Mouse (Mus musculus): ENCODE data around the gene Muc1. TPM values are rescaled to one million over a fixed set of nuclear protein-coding genes. Genes with fewer than 3 reads are reported as not detected.

Gene Muc1
- total and polyA plus RNA-seq, 2 experiments from 2014 or later: 0.27 to 1.3 TPM

DNA sequence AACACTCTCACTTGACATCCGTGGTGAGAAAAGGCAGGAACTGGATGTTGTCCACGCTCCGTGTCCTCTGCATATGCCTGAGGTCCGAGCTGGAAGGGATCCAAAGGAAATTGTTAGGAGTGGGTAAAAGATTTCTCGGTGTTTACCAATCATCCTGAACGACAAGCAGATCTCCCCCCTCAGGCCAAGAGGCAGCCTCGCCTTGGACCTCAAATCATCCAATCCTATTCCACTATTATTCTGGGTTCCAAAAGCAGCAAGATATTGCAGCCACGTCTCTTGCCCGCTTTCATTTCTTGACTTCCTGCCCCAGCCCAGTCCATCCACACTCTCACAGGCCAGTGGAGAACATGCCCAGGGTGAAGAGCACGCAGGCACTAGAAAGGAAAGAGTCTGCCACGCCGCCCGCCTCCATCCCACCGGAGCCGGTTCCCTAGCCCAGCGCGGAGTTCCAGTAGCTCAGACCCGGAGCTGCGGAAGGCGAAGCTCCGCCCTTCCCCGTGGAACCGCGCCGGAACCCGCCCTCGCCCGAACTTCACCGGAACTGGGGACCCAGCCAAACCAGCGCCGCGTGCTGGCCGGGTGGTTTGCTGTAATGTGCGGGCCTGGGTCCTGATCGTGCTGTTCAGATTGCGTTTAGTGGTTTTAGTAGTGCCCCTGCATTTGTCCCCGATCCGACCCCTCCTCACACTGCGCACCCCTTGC, 41.3 kb downstream of the Muc1 start, which contains the start of gene Slc50a1:
TSS of gene Slc50a1 (minus strand) at position 520 of the 705 bp plus-strand sequence.
- no peaks in the 10 kb centered on the region for H3K9me3 ChIP-seq (ENCODE audit: low read length)
- WGBS: 3% methylated on average over 39 of the region's 39 CpGs
- peak within 1 kb of the TSS; percentile 74 for H3K27ac ChIP-seq (ENCODE audit: low read depth, low read length)
- peak; percentile 87 for DNase-seq
- H3K27me3 ChIP-seq (ENCODE audit: insufficient read depth, low read length): no peaks in the 10 kb centered on the region
- ATAC-seq: peak; percentile 80
- peaks cover 25% of the 10 kb centered on the region for H3K4me1 ChIP-seq (ENCODE audit: insufficient read depth)
- peak within 1 kb of the TSS; percentile 70 for H3K9ac ChIP-seq
- peak within 1 kb of the TSS; percentile 56 for H3K4me3 ChIP-seq (ENCODE audit: low read depth, low read length)
- TF ChIP-seq CTCF (IDR thresholded peaks at IDR 0.05; ENCODE audit: low read depth): peak; percentile 71
- H3K4me2 ChIP-seq (ENCODE audit: low read depth): peak within 1 kb of the TSS; percentile 86
- H3K36me3 ChIP-seq (ENCODE audit: insufficient read depth): no peaks in the 10 kb centered on the region

DNA sequence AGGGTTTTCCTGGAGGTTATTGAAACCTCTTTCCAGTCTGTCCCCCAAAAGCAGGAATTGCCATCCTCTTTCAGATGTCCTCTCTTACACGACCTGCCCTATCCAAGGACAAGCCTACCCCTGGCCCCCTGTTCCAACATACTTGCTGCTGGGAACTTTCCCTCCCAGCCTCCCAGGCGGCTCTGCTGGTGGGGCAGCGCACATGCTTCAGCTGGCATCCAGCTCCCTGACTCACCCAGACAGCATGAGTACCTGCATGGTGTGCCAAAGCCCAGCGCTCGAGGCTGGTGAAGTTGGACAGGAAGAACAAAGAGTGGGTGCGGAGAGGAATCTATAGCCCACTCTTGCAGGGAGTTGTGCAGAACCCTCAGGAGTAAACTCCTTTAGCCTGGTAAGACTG, 42.0 kb downstream of the Muc1 start:
- H3K4me2 ChIP-seq (ENCODE audit: low read depth): peak overlapping the region; percentile 86
- peak overlapping the region; percentile 70; the same call in 1 of the 2 replicates for H3K9ac ChIP-seq
- H3K4me3 ChIP-seq (ENCODE audit: low read depth, low read length): peak overlapping the region; percentile 56; the same call in 1 of the 2 replicates
- no peaks in the 10 kb centered on the region for H3K36me3 ChIP-seq (ENCODE audit: insufficient read depth)
- DNase-seq (peak; percentile 33), ATAC-seq (no peak)
- H3K4me1 ChIP-seq (ENCODE audit: insufficient read depth): peaks cover 22% of the 10 kb centered on the region
- 43% methylated on average over 6 of the region's 6 CpGs for WGBS
- no peaks in the 10 kb centered on the region for H3K27me3 ChIP-seq (ENCODE audit: insufficient read depth, low read length)
- TF ChIP-seq CTCF (IDR thresholded peaks at IDR 0.05; ENCODE audit: low read depth): no peak
- peak overlapping the region; percentile 74; the same call in 1 of the 2 replicates for H3K27ac ChIP-seq (ENCODE audit: low read depth, low read length)
- H3K9me3 ChIP-seq (ENCODE audit: low read length): no peaks in the 10 kb centered on the region

DNA sequence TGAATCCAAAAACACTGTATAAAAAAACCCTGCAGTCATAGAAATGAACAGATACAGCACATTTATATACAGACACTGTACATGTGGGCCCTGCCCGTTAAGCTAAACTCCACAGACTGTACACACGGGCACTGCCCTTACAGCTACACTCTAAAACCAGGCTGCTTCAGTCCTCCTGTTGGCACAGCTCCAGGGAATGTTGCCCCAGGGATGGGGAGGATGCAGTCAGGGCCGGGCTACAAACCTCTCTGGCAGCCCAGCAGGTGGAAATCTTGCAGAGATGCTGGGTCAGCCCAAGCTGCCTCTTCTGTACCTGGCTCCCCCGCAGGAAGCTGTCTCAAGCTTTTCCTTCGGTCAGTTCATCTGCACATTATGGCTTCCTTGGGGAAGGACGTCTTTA, 42.9 kb downstream of the Muc1 start:
- Histone ChIP-seq H3K27me3 (ENCODE audit: insufficient read depth, low read length) (no peaks in the 10 kb centered on the region), H3K4me3 (ENCODE audit: low read depth, low read length) (no peak overlapping the region), H3K4me1 (ENCODE audit: insufficient read depth) (peaks cover 19% of the 10 kb centered on the region), H3K9me3 (ENCODE audit: low read length) (no peaks in the 10 kb centered on the region), H3K9ac (no peak overlapping the region), H3K27ac (ENCODE audit: low read depth, low read length) (no peak overlapping the region), H3K4me2 (ENCODE audit: low read depth) (no peak overlapping the region), H3K36me3 (ENCODE audit: insufficient read depth) (no peaks in the 10 kb centered on the region)
- DNase-seq (no peak), ATAC-seq (no peak)
- 54% methylated on average over 6 of the region's 6 CpGs for WGBS
- TF ChIP-seq CTCF (IDR thresholded peaks at IDR 0.05; ENCODE audit: low read depth): no peak

DNA sequence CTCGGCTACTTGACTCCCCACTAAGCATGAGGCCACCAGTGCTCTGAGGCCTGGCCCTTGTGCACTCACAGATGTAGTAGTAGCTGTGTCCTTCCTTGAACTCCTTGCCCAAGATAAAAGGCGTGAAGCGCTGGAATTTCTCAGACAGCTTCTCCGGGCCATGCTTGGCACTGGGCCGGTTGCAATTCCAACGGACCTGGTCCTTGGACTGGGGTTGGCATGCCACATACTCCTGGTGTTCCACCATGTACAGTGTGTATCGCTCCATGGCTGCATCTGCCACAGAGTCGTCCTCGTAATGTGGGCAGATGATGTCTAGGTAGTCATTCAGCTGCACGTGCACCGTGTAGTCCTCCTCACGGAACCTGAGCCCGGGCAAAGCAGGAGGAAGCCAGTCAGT, 47.2 kb downstream of the Muc1 start:
- TF ChIP-seq CTCF (IDR thresholded peaks at IDR 0.05; ENCODE audit: low read depth): no peak
- 94% methylated on average over 13 of the region's 13 CpGs for whole genome bisulfite sequencing

DNA sequence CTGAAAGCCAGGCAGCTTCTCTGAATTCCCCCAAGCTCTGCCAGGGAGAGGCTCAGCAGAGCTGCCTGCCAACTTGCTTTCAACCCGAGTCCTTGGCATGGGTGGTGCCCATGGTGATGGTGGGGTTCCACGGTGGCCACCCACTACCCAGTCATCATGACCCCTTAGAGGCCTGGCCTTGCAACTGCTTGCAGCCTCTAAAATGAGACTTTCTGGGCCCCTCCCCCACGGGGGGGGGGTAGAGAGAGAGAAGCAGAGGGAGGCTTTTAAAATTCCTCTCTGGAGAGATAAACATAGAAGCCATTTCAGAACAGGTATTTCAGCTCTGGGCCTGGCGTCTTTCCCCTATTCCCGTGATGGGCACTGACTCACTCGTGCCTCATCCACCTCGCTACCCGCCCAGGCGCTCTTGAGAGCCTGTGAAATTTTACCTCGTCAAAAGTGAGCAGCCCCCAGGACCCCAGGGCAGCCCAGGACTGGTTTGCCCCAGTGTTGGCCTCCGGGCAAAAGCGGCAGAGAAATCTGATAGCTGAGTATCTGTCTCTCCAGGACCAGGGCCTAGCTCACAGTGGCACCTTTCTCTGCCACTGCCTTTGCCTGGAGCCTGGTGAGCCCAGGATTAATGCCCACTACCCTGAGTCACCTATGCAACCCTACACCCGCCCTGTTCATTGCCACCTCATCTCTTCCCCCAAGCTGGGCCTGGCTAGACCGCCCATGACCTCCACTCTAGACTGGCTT, 48.6 kb downstream of the Muc1 start:
- Histone ChIP-seq H3K27ac (ENCODE audit: low read depth, low read length) (no peak overlapping the region), H3K4me3 (ENCODE audit: low read depth, low read length) (no peak overlapping the region), H3K4me1 (ENCODE audit: insufficient read depth) (0 out of 2 replicates have a peak, but pooled peaks cover 9% of the 10 kb centered on the region), H3K27me3 (ENCODE audit: insufficient read depth, low read length) (no peaks in the 10 kb centered on the region), H3K36me3 (ENCODE audit: insufficient read depth) (no peaks in the 10 kb centered on the region), H3K9me3 (ENCODE audit: low read length) (no peaks in the 10 kb centered on the region), H3K4me2 (ENCODE audit: low read depth) (no peak overlapping the region), H3K9ac (no peak overlapping the region)
- DNase-seq: no peak
- WGBS: 56% methylated on average over 14 of the region's 14 CpGs
- no peak for TF ChIP-seq CTCF (IDR thresholded peaks at IDR 0.05; ENCODE audit: low read depth)
- ATAC-seq: no peak

More for the DNA sequence above, 47.2 kb downstream of the Muc1 start:
- H3K9me3 ChIP-seq (ENCODE audit: low read length): no peaks in the 10 kb centered on the region
- no peaks in the 10 kb centered on the region for H3K27me3 ChIP-seq (ENCODE audit: insufficient read depth, low read length)
- H3K4me3 ChIP-seq (ENCODE audit: low read depth, low read length): no peak overlapping the region
- H3K36me3 ChIP-seq (ENCODE audit: insufficient read depth): no peaks in the 10 kb centered on the region
- no peak overlapping the region for H3K4me2 ChIP-seq (ENCODE audit: low read depth)
- 0 out of 2 replicates have a peak, but pooled peaks cover 8% of the 10 kb centered on the region for H3K4me1 ChIP-seq (ENCODE audit: insufficient read depth)
- no peak overlapping the region for H3K27ac ChIP-seq (ENCODE audit: low read depth, low read length)
- H3K9ac ChIP-seq: no peak overlapping the region
- DNase-seq: no peak
- ATAC-seq: no peak

DNA sequence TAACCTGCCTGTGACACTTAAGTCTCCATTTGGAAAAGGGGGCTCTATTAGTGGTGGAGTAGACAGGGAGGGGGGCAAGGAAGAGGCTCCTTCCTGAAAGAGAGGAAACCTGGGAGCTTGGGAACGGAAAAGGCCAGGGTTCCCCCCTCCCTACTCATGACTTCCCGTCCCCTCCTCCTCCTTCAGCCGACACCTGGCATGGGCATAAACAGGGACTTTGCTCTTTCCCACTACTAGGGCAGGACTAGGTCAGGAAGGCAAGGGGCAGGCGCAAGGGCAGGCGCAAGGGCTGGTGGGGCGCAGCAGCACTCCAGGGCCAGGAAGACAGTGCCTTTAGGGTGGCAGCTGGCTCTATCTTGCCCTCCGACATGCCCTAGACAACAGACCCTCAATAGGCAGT, 49.2 kb downstream of the Muc1 start:
- no peak for ATAC-seq
- Histone ChIP-seq H3K9me3 (ENCODE audit: low read length) (no peaks in the 10 kb centered on the region), H3K27ac (ENCODE audit: low read depth, low read length) (no peak overlapping the region), H3K9ac (no peak overlapping the region), H3K4me2 (ENCODE audit: low read depth) (peak overlapping the region; percentile 91), H3K27me3 (ENCODE audit: insufficient read depth, low read length) (no peaks in the 10 kb centered on the region), H3K4me3 (ENCODE audit: low read depth, low read length) (no peak overlapping the region), H3K36me3 (ENCODE audit: insufficient read depth) (no peaks in the 10 kb centered on the region), H3K4me1 (ENCODE audit: insufficient read depth) (0 out of 2 replicates have a peak, but pooled peaks cover 9% of the 10 kb centered on the region)
- no peak for DNase-seq
- no peak for TF ChIP-seq CTCF (IDR thresholded peaks at IDR 0.05; ENCODE audit: low read depth)
- 86% methylated on average over 7 of the region's 7 CpGs for WGBS

DNA sequence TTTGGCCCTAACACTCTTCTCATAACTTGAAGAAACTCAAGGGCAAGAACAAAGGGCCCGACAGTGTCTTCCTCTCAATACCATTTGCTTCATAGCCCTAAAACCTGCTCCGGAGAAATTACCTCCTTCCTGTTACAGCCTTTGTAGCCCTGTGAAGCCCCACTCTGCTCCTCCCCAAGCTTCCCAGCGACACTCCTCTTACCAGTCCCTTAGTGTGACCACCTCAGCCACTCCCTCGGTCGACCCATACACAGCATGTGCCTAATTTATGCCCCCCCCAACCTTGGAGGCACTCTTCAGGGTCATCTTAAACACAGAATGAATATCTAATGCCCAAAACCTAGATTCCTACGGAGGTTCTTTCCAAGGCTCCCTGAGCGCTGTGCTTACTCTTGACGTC, 49.8 kb downstream of the Muc1 start:
- no peak overlapping the region for H3K27ac ChIP-seq (ENCODE audit: low read depth, low read length)
- no peak for DNase-seq
- 0 out of 2 replicates have a peak, but pooled peaks cover 9% of the 10 kb centered on the region for H3K4me1 ChIP-seq (ENCODE audit: insufficient read depth)
- no peaks in the 10 kb centered on the region for H3K27me3 ChIP-seq (ENCODE audit: insufficient read depth, low read length)
- H3K4me3 ChIP-seq (ENCODE audit: low read depth, low read length): peak overlapping the region; percentile 49
- peak overlapping the region; percentile 91 for H3K4me2 ChIP-seq (ENCODE audit: low read depth)
- H3K36me3 ChIP-seq (ENCODE audit: insufficient read depth): no peaks in the 10 kb centered on the region
- no peaks in the 10 kb centered on the region for H3K9me3 ChIP-seq (ENCODE audit: low read length)
- no peak overlapping the region for H3K9ac ChIP-seq
- WGBS: 37% methylated on average over 8 of the region's 8 CpGs
- no peak for TF ChIP-seq CTCF (IDR thresholded peaks at IDR 0.05; ENCODE audit: low read depth)
- ATAC-seq: no peak

Measured in forebrain, postnatal 0 days (tissue).